Mouse (Mus musculus): ENCODE results near the gene Spin2c. TPM values are rescaled to one million over a fixed set of nuclear protein-coding genes. Genes with fewer than 3 reads are reported as not detected.
A peak's percentile ranks its signal among the peaks of the same experiment; 100 is the strongest.

The Spin2c gene
- 33.6 and 39.2 TPM in 2 replicates for polyA plus RNA-seq (2015; fragmentation: Nextera tagmentation; extraction: Ambion mirVana)

- Histone ChIP-seq H3K9ac (peak within 1 kb of the TSS; percentile 59), H3K4me2 (replicated peaks) (peak within 1 kb of the TSS; percentile 59), H3K36me3 (no peaks in the 10 kb centered on the region), H3K9me3 (no peaks in the 10 kb centered on the region), H3K27ac (peak within 1 kb of the TSS; percentile 76; the same call in 1 of the 2 replicates), H3K4me1 (no peaks in the 10 kb centered on the region), H3K27me3 (0 out of 2 replicates have a peak, but pooled peaks cover 2% of the 10 kb centered on the region), H3K4me3 (peak within 1 kb of the TSS; percentile 56)
- WGBS = 18% methylated on average over 23 of the region's 23 CpGs
- ATAC-seq (ENCODE audit: low FRiP score, low read depth) = peak; percentile 95
Observed at GRCm38 (mm10) chrX:153831951-153832561, at the start of gene Spin2c. Gene Spin2c (plus strand): TSS chrX:153832225.

GRCm38 (mm10) chrX:153832606-153833005 lies 581 bp downstream of the Spin2c start:
- H3K36me3 ChIP-seq = no peaks in the 10 kb centered on the region
- 0 out of 2 replicates have a peak, but pooled peaks cover 2% of the 10 kb centered on the region for H3K27me3 ChIP-seq
- peak overlapping the region; percentile 56 for H3K4me3 ChIP-seq
- no peak overlapping the region for H3K27ac ChIP-seq
- WGBS = 19% methylated on average over 14 of the region's 14 CpGs
- peak overlapping the region; percentile 59 for H3K9ac ChIP-seq
- H3K9me3 ChIP-seq = no peaks in the 10 kb centered on the region
- peak overlapping the region; percentile 59 for H3K4me2 ChIP-seq (replicated peaks)
- ATAC-seq (ENCODE audit: low FRiP score, low read depth) = peak; percentile 48
- H3K4me1 ChIP-seq = no peaks in the 10 kb centered on the region

Other genes starting within 250 kb of the Spin2c start
- 7.5 and 8.2 TPM in 2 replicates for gene Kctd12b, start 135.8 kb upstream of the Spin2c start, polyA plus RNA-seq (2015; fragmentation: Nextera tagmentation; extraction: Ambion mirVana)
- gene Nbdy, start 108.6 kb upstream of the Spin2c start, polyA plus RNA-seq (2015; fragmentation: Nextera tagmentation; extraction: Ambion mirVana) = 131 and 132 TPM in 2 replicates
- not detected in 2 replicates for gene Samt1, start 180.4 kb downstream of the Spin2c start, polyA plus RNA-seq (2015; fragmentation: Nextera tagmentation; extraction: Ambion mirVana)
- gene 4921511M17Rik, start 201.6 kb downstream of the Spin2c start, polyA plus RNA-seq (2015; fragmentation: Nextera tagmentation; extraction: Ambion mirVana) = not detected in 2 replicates
- gene Gm10057, start 222.8 kb downstream of the Spin2c start, polyA plus RNA-seq (2015; fragmentation: Nextera tagmentation; extraction: Ambion mirVana) = not detected in 2 replicates

All from limb, embryonic 13.5 days (tissue).